Mouse (Mus musculus) embryonic facial prominence, embryonic 13.5 days (tissue): ENCODE results near the gene Hmcn2. TPM values are rescaled to one million over a fixed set of nuclear protein-coding genes. Genes with fewer than 3 reads are reported as not detected.

Experiments
- ATAC-seq: fragments of 200-750 bp; cut with Nextera tagmentation; 2 replicates; pipeline ENCODE4 v1.8.0; 2017; ENCODE audit warnings: low read depth; ENCODE audit not compliant: insufficient number of reproducible peaks, insufficient read depth, low FRiP score, low TSS enrichment
- H3K27ac ChIP-seq: fragments of 300-500 bp; sonication (generic); 2 replicates; pipeline ENCODE4 v1.5.1; 2015; ENCODE audit warnings: moderate library complexity, mild to moderate bottlenecking, inconsistent platforms
- H3K27me3 ChIP-seq: fragments of 300-500 bp; sonication (generic); 2 replicates; pipeline ENCODE4 v1.6.1; 2015; ENCODE audit warnings: mild to moderate bottlenecking, inconsistent platforms
- H3K36me3 ChIP-seq: fragments of 300-500 bp; sonication (generic); 2 replicates; pipeline ENCODE4 v1.6.1; 2015; ENCODE audit warnings: mild to moderate bottlenecking, inconsistent platforms
- H3K4me1 ChIP-seq: fragments of 300-500 bp; sonication (generic); 2 replicates; pipeline ENCODE4 v1.6.1; 2015; ENCODE audit warnings: inconsistent platforms
- H3K4me2 ChIP-seq: fragments of 300-500 bp; sonication (generic); 2 replicates; pipeline ENCODE4 v1.6.1; 2015; ENCODE audit warnings: moderate library complexity, mild to moderate bottlenecking, inconsistent platforms
- H3K4me3 ChIP-seq: fragments of 300-500 bp; sonication (generic); 2 replicates; pipeline ENCODE4 v1.5.1; 2015; ENCODE audit warnings: mild to moderate bottlenecking, inconsistent platforms
- H3K9ac ChIP-seq: fragments of 300-500 bp; sonication (generic); 2 replicates; pipeline ENCODE4 v1.6.1; 2015; ENCODE audit warnings: mild to moderate bottlenecking, inconsistent platforms
- H3K9me3 ChIP-seq: fragments of 300-500 bp; sonication (generic); 2 replicates; pipeline ENCODE4 v1.6.1; 2016; ENCODE audit warnings: inconsistent platforms
- WGBS: fragments of 180-500 bp; shearing (Covaris S2); methylation state at CpG from one replicate; pipeline ENCODE4 v1.1.7; 2015; ENCODE audit warnings: mixed read lengths; 5-methylcytosine and 5-hydroxymethylcytosine counted together
- polyA plus RNA-seq: library from polyadenylated mRNA; unstranded; fragments of >200 nt; fragmentation: Nextera tagmentation; extraction: Ambion mirVana; gene quantifications from 2 replicates; pipeline ENCODE4 v1.2.1, GENCODE M21; 2015

The Hmcn2 gene
- polyA plus RNA-seq, 1 experiment from 2014 or later: not detected

DNA sequence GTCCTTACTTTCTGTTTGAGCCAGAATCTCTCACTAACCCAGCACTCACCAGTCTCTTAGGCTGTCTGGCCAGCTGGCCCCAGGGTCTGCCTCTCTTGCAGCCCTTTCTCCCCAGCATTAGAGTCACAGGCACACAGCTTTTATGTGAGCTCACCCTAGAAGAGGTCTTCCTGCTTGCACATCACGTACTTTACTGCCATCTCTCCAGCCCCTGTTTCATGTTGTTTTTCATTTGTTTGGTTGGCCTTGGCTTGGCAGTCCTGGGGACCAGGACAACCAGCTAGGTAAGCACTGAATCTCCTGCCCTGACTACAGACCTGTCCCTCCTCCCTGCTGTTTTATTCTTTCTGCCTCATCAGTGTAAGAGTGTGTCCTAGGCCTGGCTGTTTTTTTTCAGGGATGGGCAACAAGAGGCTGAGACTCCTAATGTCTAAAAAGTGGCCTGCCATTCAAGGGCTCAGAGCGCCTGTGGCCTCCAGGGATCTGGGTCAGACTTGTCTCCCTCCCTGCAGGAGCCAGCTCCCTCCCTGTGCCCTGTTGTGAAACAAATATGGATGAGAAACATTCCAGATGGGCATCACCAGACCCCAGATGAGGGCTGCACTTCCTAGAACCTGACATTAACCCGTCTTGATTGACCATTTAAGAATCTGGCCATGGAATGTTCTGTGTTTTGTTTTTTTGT, 134.7 kb downstream of the Hmcn2 start:
- no peak overlapping the region for H3K9ac ChIP-seq
- H3K27ac ChIP-seq: no peak overlapping the region
- H3K27me3 ChIP-seq: no peaks in the 10 kb centered on the region
- ATAC-seq: no peak
- no peaks in the 10 kb centered on the region for H3K9me3 ChIP-seq
- H3K36me3 ChIP-seq: no peaks in the 10 kb centered on the region
- no peak overlapping the region for H3K4me2 ChIP-seq
- 48% methylated on average over 3 of the region's 3 CpGs for WGBS
- H3K4me1 ChIP-seq: peaks cover 46% of the 10 kb centered on the region
- H3K4me3 ChIP-seq: no peak overlapping the region

DNA sequence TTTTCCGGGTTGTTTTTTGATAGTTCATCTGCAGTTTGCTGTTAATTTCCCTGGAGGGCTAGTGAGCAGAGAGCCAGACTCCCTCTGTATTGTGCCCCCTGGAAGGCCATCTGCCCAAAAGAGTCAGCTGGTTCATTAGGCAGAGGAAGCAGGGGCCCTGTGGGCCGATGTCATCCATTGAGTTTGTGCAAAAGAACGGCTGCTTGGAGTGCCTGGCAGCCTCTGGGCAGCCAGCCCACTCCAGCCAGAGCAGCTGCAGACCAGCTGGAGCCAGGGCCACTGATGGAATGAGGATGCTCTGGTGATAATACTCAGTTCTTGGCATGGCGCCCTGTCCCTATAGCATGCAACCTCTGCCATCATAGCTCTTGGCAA, 135.2 kb downstream of the Hmcn2 start:
- H3K27me3 ChIP-seq: no peaks in the 10 kb centered on the region
- no peak overlapping the region for H3K27ac ChIP-seq
- H3K4me3 ChIP-seq: no peak overlapping the region
- no peak overlapping the region for H3K4me2 ChIP-seq
- H3K4me1 ChIP-seq: peaks cover 50% of the 10 kb centered on the region
- no peak; the same call in 1 of the 2 replicates for ATAC-seq
- H3K9ac ChIP-seq: no peak overlapping the region
- H3K9me3 ChIP-seq: no peaks in the 10 kb centered on the region
- 41% methylated on average over 4 of the region's 4 CpGs for WGBS
- H3K36me3 ChIP-seq: no peaks in the 10 kb centered on the region

DNA sequence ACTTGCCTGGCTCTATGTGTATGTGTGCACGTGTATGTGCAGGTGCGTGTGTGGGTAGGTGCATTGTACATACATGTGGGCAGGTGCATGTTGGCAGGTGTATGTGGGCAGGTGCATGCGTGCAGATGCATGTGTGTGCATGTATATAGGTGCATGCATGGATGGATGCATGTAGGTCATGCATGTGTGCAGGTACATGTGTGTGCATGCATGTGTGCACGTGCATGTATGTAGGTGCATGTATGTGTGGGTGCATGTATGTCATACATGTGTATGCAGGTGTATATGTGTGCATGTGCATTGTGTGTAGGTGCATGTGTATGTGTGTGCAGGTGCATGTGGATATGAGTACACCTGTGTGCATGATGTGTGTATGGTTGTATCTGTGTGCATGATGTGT, 135.7 kb downstream of the Hmcn2 start:
- Histone ChIP-seq H3K36me3 (no peaks in the 10 kb centered on the region), H3K4me2 (no peak overlapping the region), H3K9ac (no peak overlapping the region), H3K9me3 (no peaks in the 10 kb centered on the region), H3K4me1 (peaks cover 55% of the 10 kb centered on the region), H3K27ac (no peak overlapping the region), H3K27me3 (no peaks in the 10 kb centered on the region), H3K4me3 (no peak overlapping the region)
- WGBS: 96% methylated on average over 4 of the region's 4 CpGs
- ATAC-seq: no peak; the same call in 1 of the 2 replicates

DNA sequence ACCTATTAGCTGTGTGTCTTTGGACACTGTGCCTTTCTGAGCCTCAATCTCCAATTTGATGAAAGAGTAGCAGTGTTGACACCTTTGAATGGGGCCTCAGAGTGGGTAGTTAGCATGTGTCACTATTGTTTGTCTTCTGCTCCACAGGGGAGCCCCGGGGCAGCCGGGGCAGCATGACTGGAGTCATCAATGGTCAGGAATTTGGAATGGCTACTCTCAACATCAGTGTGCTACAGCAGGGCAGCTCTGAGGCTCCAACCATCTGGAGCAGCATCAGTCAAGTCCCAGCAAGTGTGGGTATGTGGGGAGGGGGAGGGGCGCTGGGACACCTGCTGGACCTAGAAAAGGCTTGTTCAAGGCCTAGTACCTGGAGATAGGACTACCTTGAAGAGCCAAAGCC, 136.4 kb downstream of the Hmcn2 start:
- no peaks in the 10 kb centered on the region for H3K9me3 ChIP-seq
- H3K9ac ChIP-seq: no peak overlapping the region
- no peaks in the 10 kb centered on the region for H3K27me3 ChIP-seq
- H3K4me3 ChIP-seq: no peak overlapping the region
- H3K27ac ChIP-seq: no peak overlapping the region
- no peak overlapping the region for H3K4me2 ChIP-seq
- peaks cover 53% of the 10 kb centered on the region for H3K4me1 ChIP-seq
- WGBS: 47% methylated on average over 3 of the region's 3 CpGs
- no peaks in the 10 kb centered on the region for H3K36me3 ChIP-seq
- ATAC-seq: no peak

- Histone ChIP-seq H3K4me2 (no peak overlapping the region), H3K4me1 (peaks cover 47% of the 10 kb centered on the region), H3K4me3 (no peak overlapping the region), H3K9me3 (no peaks in the 10 kb centered on the region), H3K27me3 (no peaks in the 10 kb centered on the region), H3K27ac (peak overlapping the region; percentile 2; the same call in 1 of the 2 replicates), H3K9ac (no peak overlapping the region), H3K36me3 (no peaks in the 10 kb centered on the region)
- no peak for ATAC-seq
- WGBS: 31% methylated on average over 1 of the region's 1 CpGs
Measured at GRCm38 (mm10) chr2:31451530-31451929, 137.3 kb downstream of the Hmcn2 start.

DNA sequence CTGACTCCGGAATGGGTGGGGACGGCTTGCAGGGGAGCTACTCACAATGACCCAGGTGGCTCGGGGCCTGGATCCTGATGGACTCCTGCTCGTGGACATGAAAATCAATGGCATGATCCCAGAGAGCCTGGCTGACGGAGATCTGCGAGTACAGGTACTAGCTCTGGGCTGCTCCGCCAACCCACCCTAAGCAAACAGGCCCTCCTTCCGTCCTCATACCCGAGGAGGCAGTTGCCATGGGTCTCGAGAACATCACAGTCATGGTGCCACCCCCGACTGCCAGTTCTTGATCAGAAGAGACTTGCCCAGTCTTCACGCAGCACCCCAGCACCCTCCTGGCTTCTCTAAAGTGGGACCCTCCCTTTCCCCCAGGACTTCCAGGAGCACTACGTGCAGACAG, 138.8 kb downstream of the Hmcn2 start:
- H3K36me3 ChIP-seq: no peaks in the 10 kb centered on the region
- H3K4me3 ChIP-seq: no peak overlapping the region
- 0 out of 2 replicates have a peak, but pooled peaks cover 5% of the 10 kb centered on the region for H3K27me3 ChIP-seq
- no peak for ATAC-seq
- 83% methylated on average over 13 of the region's 13 CpGs for WGBS
- H3K4me1 ChIP-seq: peaks cover 47% of the 10 kb centered on the region
- H3K27ac ChIP-seq: no peak overlapping the region
- H3K9ac ChIP-seq: no peak overlapping the region
- no peak overlapping the region for H3K4me2 ChIP-seq
- no peaks in the 10 kb centered on the region for H3K9me3 ChIP-seq

GRCm38 (mm10) chr2:31453559-31454177, 139.5 kb downstream of the Hmcn2 start:
- 33% methylated on average over 11 of the region's 11 CpGs for WGBS
- Histone ChIP-seq H3K4me2 (no peak overlapping the region), H3K4me1 (peaks cover 47% of the 10 kb centered on the region), H3K9me3 (no peaks in the 10 kb centered on the region), H3K9ac (no peak overlapping the region), H3K27me3 (peaks cover 10% of the 10 kb centered on the region), H3K4me3 (no peak overlapping the region), H3K36me3 (no peaks in the 10 kb centered on the region), H3K27ac (peak overlapping the region; percentile 72)
- no peak for ATAC-seq

GRCm38 (mm10) chr2:31454280-31454679, 140.1 kb downstream of the Hmcn2 start:
- no peak for ATAC-seq
- peak overlapping the region; percentile 72 for H3K27ac ChIP-seq
- no peaks in the 10 kb centered on the region for H3K9me3 ChIP-seq
- peaks cover 43% of the 10 kb centered on the region for H3K4me1 ChIP-seq
- H3K36me3 ChIP-seq: no peaks in the 10 kb centered on the region
- peaks cover 16% of the 10 kb centered on the region for H3K27me3 ChIP-seq
- no peak overlapping the region for H3K4me2 ChIP-seq
- 43% methylated on average over 8 of the region's 8 CpGs for WGBS
- H3K4me3 ChIP-seq: no peak overlapping the region
- H3K9ac ChIP-seq: no peak overlapping the region

- Histone ChIP-seq H3K36me3 (no peaks in the 10 kb centered on the region), H3K4me2 (no peak overlapping the region), H3K27ac (no peak overlapping the region), H3K27me3 (peaks cover 27% of the 10 kb centered on the region), H3K9ac (no peak overlapping the region), H3K4me3 (no peak overlapping the region), H3K4me1 (peaks cover 47% of the 10 kb centered on the region), H3K9me3 (no peaks in the 10 kb centered on the region)
- WGBS: 74% methylated on average over 7 of the region's 7 CpGs
- no peak for ATAC-seq
Measured at GRCm38 (mm10) chr2:31455418-31455817, 141.2 kb downstream of the Hmcn2 start.

- peaks cover 30% of the 10 kb centered on the region for H3K4me1 ChIP-seq
- 34% methylated on average over 5 of the region's 5 CpGs for WGBS
- H3K36me3 ChIP-seq: no peaks in the 10 kb centered on the region
- no peak overlapping the region for H3K4me2 ChIP-seq
- no peak for ATAC-seq
- no peak overlapping the region for H3K4me3 ChIP-seq
- H3K9ac ChIP-seq: no peak overlapping the region
- H3K27ac ChIP-seq: no peak overlapping the region
- no peaks in the 10 kb centered on the region for H3K9me3 ChIP-seq
- peaks cover 56% of the 10 kb centered on the region for H3K27me3 ChIP-seq
Measured at GRCm38 (mm10) chr2:31458460-31458859, 144.2 kb downstream of the Hmcn2 start.

GRCm38 (mm10) chr2:31458989-31459936, 145.0 kb downstream of the Hmcn2 start:
- H3K4me3 ChIP-seq: peak overlapping the region; percentile 47
- no peak for ATAC-seq
- peaks cover 62% of the 10 kb centered on the region for H3K27me3 ChIP-seq
- no peaks in the 10 kb centered on the region for H3K36me3 ChIP-seq
- no peaks in the 10 kb centered on the region for H3K9me3 ChIP-seq
- H3K4me2 ChIP-seq: peak overlapping the region; percentile 86
- 35% methylated on average over 16 of the region's 16 CpGs for WGBS
- no peak overlapping the region for H3K27ac ChIP-seq
- peak overlapping the region; percentile 68; the same call in 1 of the 2 replicates for H3K9ac ChIP-seq
- peaks cover 23% of the 10 kb centered on the region for H3K4me1 ChIP-seq
